Mouse (Mus musculus) right cerebral cortex, adult 2 months (tissue): ENCODE results near the gene Igf2.

ENCODE experiments used
- DNase-seq, 2 experiments: peaks; one replicate each; pipeline ENCODE4 v3.0.0; 2021 to 2022; ENCODE audit warnings: low spot score in 2 of 2

The Igf2 gene

GRCm38 (mm10) chr7:142659181-142659681, 7.4 kb downstream of the Igf2 start:
- no peak for DNase-seq

GRCm38 (mm10) chr7:142658681-142659180, 7.9 kb downstream of the Igf2 start:
- DNase-seq, result no peak

GRCm38 (mm10) chr7:142657821-142658614, 8.6 kb downstream of the Igf2 start:
- no peak for DNase-seq

- no peak for DNase-seq
Measured at GRCm38 (mm10) chr7:142657341-142657791, 9.2 kb downstream of the Igf2 start.

- DNase-seq, result no peak
Measured at GRCm38 (mm10) chr7:142656055-142656454, 10.6 kb downstream of the Igf2 start.

GRCm38 (mm10) chr7:142655633-142656032, 11.0 kb downstream of the Igf2 start:
- DNase-seq, result no peak

- DNase-seq, result no peak
Measured at GRCm38 (mm10) chr7:142653726-142654125, 12.9 kb downstream of the Igf2 start.

- no peak for DNase-seq
Measured at GRCm38 (mm10) chr7:142646676-142647075, 19.9 kb downstream of the Igf2 start.

- DNase-seq, result no peak
Measured at GRCm38 (mm10) chr7:142645045-142645444, 21.6 kb downstream of the Igf2 start.

GRCm38 (mm10) chr7:142636178-142636577, 30.4 kb downstream of the Igf2 start:
- no peak for DNase-seq

GRCm38 (mm10) chr7:142630691-142631090, 35.9 kb downstream of the Igf2 start:
- no peak for DNase-seq

- no peak for DNase-seq
Measured at GRCm38 (mm10) chr7:142629806-142630205, 36.8 kb downstream of the Igf2 start.

- no peak for DNase-seq
Measured at GRCm38 (mm10) chr7:142622180-142622579, 44.4 kb downstream of the Igf2 start.

- no peak for DNase-seq
Measured at GRCm38 (mm10) chr7:142613077-142613476, 53.5 kb downstream of the Igf2 start.

- peak; percentile 29 to 64 for DNase-seq
Measured at GRCm38 (mm10) chr7:142610627-142611406, 55.8 kb downstream of the Igf2 start.

GRCm38 (mm10) chr7:142600921-142601320, 65.7 kb downstream of the Igf2 start:
- DNase-seq, result no peak
